Mouse (Mus musculus) liver, postnatal 0 days (tissue): ENCODE data around the gene Stk10.

Experiments used
- CTCF ChIP-seq: sonication (generic); IDR thresholded peaks from 2 replicates; pipeline ENCODE4 v1.5.1; 2016; ENCODE audit warnings: antibody characterized with exemption, low read depth
- EP300 ChIP-seq: IDR thresholded peaks from 2 replicates; pipeline ENCODE4 v1.6.1; 2016; ENCODE audit warnings: antibody characterized with exemption, low read depth, mild to moderate bottlenecking

GRCm38 (mm10) chr11:32505091-32505739 is 27.9 kb upstream of the Stk10 start:
- TF ChIP-seq CTCF = no peak
- no peak for TF ChIP-seq EP300
